Mouse (Mus musculus) right cerebral cortex, postnatal 14 days (tissue): ENCODE data around the gene Cwh43.

Experiments
- DNase-seq: peaks from one replicate; pipeline ENCODE4 v3.0.0; 2022

Cwh43 gene

DNA sequence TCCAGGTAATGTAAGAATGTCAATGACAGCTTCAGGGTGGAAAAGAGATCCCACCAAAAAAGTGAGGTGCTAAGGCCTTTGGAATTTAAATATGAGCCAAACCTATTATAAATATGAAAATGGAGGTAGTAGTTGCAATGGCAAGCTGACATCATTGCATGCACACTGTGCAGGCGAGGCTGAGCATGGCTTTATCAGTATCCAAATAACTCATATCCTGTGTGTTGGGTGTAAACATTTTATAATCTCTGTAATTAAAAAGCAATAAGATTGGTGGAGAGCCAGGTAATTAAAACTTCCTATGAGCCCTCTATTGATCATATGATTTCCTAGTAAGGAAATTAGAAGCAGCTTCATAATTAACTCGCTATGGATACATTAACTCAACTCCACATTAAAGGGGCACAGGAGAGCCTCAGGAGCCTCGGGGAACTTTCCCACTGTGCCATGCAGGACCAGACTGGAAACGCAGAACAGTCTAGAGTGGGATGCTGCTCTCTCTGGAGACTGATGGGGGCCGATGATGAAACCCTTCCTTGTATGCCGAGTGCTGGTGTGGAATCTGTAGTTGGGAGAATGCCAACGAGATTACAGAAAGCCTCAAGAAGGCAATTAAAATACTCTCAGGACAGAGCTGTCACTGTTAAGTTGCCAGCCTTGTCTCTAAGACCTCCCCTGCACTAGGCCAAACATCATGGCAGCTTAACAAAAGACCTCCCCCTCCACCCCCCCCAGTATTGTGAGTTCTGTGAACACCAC is 5.9 kb upstream of the Cwh43 start:
- no peak for DNase-seq

DNA sequence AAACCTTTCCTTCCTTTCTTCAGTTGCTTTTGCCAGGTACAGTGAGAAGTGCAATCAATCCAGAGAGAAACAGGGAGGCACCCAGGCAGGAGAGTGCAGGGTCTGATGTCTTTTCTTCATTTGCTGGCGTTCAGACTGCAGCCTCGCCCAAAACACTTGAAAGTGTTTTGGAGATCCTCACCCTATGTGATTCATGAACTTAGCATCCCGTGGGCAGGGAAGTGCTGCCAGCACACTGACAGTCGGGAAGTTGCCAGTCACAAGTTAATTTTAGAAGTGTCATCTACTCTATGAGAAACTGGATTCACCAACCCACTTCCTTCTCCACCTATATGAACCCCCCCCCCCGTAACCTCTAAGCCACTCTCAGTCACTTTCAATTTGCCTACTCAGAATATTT is 4.5 kb upstream of the Cwh43 start:
- DNase-seq, result no peak

DNA sequence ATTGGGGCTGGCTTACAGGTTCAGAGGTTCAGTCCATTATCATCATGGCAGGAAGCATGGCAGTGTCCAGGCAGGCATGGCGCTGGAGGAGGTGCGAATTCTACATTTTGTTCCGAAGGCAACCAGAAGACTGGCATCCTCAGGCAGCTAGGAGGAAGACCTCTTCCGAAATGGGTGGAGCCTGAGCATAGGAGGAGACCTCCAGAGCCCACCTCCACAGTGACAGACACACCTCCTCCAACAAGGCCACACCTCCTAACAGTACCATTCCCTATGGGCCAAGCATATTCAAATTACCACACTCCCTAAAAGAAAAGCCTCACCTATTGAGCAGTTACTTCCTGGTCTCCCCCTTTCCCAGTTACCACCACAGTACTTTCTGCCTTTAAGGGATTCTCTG is 3.0 kb upstream of the Cwh43 start:
- DNase-seq, result no peak

DNA sequence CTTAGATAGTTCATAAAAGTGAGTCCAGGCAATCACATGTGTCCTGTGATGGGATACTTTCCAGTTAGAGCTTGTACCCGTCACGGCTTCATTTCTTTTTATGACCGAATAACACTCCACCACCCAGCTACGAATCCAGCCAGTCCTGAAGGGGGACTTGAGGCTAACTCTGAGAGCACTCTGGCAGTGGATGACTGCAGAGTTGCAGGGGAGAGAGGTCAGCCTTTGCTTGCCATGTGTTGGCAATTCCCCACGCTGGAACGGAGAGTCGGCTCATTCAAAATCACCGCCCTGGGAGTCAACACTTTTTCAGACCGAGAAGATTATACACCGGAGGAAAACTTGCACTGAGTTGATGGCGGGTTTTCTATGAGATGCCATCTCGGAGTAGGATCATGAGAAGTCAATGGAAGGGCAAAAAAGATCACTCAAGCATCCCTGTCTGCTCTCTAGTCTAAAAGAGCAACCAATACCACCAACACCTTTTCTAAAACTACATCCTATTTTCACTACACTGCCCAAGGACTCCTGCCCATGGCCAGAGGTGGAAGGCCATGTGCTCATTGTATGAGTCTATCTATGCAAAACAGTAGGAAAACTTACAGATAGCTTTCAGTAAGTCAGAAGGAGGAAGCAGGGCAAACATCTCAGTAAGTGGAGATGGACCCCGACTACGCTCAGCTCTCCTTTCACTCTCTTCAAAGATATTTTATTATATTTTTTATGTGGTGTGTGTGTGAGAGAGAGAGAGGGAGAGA is 2.4 kb upstream of the Cwh43 start:
- DNase-seq, result no peak

- DNase-seq, result peak; percentile 31
Observed at GRCm38 (mm10) chr5:73404790-73405189, 1.1 kb upstream of the Cwh43 start.

GRCm38 (mm10) chr5:73406861-73407260 is 986 bp downstream of the Cwh43 start:
- peak; percentile 48 for DNase-seq

- DNase-seq, result no peak
Observed at GRCm38 (mm10) chr5:73409970-73410369, 4.1 kb downstream of the Cwh43 start.

DNA sequence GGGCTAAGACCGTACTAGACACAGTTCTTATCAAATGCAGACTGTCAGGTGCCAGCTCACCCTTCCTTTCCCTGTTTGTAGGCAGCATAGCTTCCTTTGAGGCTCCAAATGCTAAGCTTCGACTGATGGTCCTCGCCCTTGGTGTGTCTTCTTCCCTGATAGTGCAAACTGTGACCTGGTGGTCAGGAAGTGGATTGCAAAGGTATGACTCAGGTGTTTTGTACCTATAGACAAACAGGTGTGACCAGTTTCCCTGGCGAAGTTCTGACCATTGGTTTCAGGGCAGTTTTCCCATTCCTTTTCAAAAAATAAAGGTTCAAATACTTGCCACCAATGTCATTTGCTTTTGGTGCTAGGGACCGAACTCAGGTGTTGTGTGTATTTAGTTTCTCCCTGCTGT is 5.9 kb downstream of the Cwh43 start:
- DNase-seq, result no peak

DNA sequence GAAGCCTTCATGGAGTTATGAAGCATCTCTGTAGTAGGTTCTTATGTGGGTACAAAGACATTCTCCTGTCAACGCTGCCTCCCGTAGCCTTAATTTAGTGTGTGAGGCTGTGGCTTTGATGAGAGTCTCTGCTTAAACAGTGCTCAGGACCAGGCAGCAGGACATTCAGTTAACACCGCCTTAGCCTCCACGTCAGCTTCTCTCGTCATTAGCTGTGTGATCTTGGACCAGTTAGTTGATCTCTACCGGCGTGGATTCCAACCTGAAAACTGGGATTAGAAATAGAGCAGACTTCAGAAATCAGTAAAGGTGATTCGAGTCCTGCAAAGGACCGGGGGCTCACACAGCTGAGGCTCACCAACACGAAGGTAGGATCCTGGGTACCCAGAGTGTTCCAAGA is 8.3 kb downstream of the Cwh43 start:
- DNase-seq, result no peak

DNA sequence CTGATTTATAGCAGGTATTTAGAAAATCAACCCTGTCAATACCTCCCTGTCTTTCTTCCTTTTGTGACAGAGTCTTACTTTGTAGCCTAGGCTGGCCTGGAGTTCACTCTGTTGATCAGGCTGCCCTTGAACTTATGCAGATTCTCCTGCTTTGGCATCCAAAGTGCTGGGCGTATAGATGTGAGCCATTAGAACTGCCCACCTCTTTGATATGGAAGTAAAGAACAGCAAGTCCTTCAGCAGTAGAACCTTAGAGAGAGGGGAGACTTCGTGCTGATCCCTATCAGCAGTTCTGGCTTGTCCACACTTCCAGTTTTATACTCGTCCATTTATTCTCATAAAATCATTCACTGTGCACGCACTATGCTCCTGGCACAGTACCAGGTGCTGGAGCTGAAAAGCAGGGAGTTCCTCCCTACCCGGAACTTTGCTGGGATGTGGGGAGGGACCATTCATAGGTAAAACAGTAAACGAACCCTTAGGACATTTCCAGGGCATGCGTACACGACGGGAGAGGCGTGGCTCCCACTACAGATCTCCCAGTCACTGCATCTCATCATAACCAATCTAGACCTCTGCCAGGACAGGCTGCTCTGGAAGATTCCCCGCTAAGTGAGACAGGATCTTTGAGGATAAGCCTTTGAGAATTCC is 13.3 kb downstream of the Cwh43 start:
- no peak for DNase-seq

DNA sequence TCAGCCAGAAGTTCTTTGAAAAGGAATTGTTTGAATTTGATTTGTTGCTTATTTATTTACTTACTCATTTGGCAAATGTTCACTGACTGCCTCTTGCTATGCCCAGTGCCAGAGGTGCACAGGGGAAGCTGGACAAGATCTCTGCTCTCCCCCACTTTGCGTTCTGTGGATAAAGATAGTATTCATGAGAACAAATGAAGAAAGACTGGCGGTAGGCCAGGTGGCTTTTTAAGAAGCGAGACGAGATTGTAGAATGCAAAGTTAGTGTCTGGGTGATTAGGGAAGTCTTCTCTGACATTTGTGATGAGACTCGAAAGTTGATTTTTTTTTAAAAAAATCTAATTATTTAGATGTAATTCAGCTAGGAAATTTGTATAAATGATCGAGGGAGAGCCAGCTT is 20.9 kb downstream of the Cwh43 start:
- DNase-seq, result peak; percentile 21

GRCm38 (mm10) chr5:73431581-73431980 is 25.7 kb downstream of the Cwh43 start:
- peak; percentile 86 for DNase-seq

GRCm38 (mm10) chr5:73432805-73433204 is 26.9 kb downstream of the Cwh43 start:
- no peak for DNase-seq

DNA sequence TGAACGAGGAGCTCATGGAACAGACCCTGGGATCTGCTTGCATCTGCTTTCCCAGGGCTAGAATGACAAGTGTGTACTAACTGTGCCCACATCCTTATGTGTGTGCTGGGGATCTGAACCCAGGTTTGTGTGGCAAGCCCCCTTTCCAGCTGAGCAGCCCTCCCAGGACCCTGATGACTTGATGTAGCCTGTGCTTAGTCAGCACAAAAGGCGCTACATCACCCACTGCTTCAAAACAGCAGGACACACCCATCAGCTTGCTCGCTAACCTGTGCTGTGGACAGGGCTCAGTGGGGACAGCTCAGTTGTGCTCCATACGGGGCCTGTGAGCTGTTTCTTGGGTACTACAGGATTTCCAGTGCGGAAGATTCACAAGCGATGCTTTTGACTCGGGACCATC is 28.9 kb downstream of the Cwh43 start:
- no peak for DNase-seq

GRCm38 (mm10) chr5:73442176-73442575 is 36.3 kb downstream of the Cwh43 start:
- DNase-seq, result no peak

DNA sequence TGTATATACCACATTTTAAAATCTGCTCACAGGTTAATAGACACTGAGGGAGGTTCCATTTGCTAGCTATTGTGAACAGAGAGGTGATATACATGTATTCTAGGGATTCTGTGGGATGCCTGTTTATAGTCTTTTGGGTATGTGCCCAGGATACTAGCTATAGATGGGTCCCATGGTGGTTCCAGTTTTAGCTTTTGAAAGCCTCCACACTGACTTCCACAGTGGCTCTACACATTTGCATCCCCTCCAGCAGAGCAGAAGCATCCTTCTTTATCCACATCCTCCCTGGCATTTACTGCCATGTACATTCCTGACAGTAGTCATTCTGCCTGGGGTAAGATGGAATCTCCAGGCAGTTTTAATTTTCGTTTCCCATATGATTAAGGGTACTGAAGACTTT is 44.4 kb downstream of the Cwh43 start:
- DNase-seq, result no peak

DNA sequence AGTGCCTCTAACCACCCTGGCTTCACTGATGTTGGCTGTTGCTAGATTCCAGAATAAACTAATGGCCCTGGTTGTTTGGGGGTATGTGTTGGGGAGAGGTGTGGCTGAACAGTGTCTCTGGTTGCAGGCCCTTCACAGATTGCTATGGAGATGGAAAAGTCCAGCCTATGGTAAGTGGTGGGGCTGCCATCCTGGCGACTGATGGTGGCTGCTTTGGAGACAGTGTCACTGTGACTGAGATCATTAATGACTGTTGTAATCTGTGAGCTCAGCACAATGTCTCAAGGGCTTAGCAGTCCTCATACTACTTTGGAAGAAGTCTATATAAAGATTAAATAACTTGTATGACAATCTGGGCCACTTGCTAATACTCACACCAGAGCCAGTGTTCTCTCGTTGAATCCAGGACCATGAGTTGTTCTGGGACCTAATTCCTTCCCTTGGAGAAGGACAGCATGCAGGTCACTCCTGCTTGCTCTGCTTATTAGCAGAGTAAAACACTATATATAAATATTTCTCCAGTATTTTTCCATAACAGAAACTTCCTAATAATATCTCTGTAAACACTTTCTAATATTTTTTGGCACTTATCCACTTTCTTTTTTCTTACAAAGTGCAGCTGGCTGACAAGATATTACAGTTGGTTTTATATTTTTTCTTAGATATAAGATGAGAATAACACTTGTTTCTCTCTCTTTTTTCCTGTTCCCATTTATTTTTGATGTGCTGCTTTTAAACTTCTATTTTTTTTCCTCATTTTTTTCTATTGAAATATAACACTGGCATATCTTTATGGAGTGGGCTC is 48.8 kb downstream of the Cwh43 start:
- no peak for DNase-seq

DNA sequence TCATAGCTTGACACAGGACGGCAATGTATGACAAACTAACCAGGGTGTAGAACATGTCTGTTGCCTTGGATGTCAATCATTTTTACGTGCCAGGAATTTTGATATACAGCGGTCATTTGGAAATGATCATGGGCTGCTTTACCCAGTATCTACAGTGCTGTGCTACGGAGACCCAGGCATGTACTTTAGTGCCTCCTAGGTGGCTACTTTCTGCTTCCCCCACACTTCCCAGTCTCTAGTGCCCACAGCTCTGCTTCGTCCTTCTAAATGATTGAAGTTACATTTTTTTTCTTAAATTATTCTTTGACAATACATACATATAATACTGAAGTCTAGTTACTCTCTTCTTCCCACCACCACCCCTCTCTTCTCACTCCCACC is 49.4 kb downstream of the Cwh43 start:
- no peak for DNase-seq

DNA sequence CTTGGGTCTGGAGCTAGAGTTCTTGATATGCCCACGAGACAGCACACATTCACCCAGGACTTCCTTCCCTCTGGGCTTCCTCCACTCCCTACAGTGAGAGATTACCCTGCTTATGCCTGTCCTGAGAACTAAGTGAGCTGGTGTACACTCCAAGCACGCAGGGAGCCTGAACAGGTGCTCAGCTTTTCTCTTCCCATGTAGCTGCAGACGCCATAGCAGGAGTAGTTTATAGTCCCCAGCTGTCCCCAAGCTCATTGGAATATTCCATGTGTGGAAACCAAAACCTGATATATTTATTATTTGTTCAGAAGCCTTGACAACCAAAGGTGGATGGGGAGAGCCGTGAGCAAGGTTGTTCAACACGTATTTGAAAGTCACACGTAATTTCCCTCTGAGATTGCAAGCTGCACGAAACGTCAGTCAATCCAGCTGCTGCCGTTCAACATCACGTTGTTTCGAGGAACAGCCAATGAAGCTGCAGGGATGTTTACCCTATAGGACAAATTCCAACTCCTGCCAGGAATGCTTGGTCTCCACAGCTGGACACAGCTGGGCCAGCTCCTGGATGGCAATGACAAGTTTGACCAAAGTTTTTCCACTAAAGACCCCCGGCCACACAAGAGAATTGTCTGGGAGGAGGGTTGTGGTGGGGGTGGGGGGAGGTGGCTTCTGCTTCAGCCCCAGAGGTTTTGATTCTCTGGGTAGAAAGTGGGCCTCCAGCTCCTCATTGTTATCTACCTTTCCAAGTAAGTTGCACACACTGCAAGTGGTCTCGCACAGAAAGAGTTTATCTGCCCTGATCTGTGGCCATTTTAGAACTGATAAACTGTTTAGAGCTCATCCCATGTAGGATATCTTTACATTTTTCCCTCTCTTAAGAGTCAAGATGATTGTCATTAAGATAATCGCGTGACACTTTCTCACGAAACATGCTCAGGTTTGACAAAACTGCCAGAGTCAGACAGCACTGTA is 62.9 kb downstream of the Cwh43 start:
- DNase-seq, result no peak

DNA sequence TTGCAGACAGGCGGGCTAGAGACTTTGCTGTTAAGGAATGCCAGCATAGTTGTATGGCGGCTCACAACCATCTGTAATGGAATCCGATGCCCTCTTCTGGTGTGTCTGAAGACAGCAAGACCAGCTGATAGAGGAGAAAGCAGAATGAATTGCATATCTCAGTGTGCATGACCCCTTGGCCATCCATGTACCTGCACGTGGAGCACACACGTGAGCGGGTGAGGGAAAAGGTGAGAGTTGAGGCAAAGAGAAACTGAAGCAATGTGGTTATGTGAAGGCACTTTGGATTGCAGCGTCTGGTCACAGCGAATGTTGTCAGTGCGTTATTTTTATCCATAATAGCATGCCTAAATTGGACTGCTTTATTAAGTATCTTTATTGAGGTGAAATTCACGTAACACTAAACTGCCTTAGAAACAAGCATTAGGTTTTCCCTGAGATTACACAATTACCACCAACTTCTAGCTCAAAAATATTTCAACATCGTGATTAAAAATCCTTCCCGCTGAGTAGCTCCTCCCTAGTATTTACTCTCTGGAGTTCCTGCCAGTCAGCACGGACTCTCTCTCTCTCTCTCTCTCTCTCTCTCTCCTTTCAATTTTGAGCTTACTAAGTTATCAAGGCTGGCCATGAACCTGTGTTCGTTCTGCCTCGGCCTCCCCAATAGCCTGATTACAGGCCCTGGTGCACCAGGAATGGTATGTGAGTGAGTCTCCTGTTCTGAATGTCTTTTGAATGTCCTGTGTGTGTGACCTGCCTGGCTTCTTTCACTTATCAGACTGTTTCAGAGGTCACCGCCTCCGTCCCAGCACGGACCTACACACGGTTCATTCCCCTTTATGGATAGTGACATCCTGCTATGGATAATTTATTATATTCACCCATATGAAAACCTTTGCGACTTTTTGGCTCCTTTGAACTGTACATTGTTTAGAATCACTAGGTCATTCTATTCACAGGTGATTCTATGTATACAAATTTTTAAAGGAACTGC is 68.8 kb downstream of the Cwh43 start:
- no peak for DNase-seq

GRCm38 (mm10) chr5:73480700-73481099 is 74.8 kb downstream of the Cwh43 start, which contains the start of gene Dcun1d4:
Gene Dcun1d4 (plus strand): TSS chr5:73481000.
- DNase-seq, result no peak
